Mouse (Mus musculus) heart, postnatal 14 days (tissue): ENCODE results near the gene Wdr27. TPM values are rescaled to one million over a fixed set of nuclear protein-coding genes. Genes with fewer than 3 reads are reported as not detected.
"Not testable (repeated sequence)": the region's sequence is repeated elsewhere in the genome, so short reads cannot be mapped to it uniquely, and the experiment has no call there.

ENCODE experiments used
- DNase-seq, 2 experiments: peaks; one replicate each; pipeline ENCODE4 v3.0.0; 2021 to 2022
- intact Hi-C: fragments of 180-260 bp; cut with DNase I; formaldehyde crosslinking; loops from one replicate; pipeline ENCODE4 v1.15.1; 2025
- total RNA-seq, 2 experiments: library from RNA; stranded (reverse); gene quantifications; 2 replicates each; pipeline ENCODE4 v1.2.3; 2021

Wdr27 gene
- total RNA-seq, 2 experiments from 2014 or later, result 0.73 to 1.7 TPM

DNA sequence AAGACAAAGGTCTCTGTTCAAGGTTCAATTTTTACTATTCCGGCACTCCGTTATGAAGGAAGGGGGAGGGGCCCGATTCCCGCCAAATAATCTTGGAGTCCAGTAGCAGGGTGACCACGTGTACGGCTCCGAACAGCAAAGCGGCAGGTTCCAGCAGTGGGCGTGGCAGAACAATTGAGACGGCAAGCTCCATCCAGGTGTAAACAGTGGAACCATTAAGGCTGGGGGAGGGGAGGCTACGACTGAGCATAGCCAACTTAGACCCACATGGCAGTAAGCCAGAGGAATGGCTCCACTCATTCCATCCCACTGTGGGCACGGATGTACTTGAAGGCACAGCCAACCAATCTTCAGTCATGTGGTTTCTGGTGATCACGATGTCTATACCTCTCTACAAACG lies 7.7 kb downstream of the Wdr27 start:
- intact Hi-C loops, DNase-seq: not testable (repeated sequence)

DNA sequence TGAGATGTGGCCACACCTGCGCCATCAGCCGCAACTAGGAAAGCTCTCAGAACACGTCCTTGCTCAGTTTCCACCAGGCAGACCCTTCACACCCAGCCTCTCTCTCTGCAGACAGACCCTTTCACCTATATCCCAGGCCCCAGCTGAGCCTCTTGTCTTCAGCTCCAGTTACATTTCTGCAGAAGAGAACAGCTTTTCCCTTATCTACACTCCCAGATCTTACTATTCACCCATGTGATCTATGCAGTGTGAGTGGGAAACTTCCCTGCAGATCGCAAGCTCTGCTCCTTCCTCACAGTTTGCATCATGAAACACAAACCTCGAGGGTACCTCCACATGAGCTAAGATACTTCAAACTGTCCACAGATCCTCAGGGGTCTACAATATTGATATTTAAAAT lies 11.5 kb downstream of the Wdr27 start:
- DNase-seq, result no peak
- intact Hi-C loops, result no loop called here

DNA sequence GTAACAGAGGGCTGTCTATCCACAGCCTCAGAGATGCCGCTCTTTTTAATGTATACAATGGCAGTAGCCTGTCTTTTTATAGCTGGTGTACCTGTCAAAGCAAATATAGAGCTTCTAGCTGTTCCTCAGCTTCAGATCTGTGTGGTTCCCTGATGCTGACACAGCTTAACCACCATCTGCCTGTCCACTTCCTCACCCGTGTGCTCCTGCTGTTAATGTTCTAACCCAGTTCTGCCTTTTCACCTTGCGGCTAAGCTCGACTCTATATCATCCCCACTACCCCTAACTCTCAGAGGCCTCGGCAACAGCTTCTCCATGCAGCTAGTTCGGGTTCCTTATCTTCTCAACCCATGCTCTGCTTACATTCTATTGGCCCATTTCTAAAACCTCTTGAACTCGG lies 12.3 kb downstream of the Wdr27 start:
- intact Hi-C loops, result no loop called here
- no peak for DNase-seq

DNA sequence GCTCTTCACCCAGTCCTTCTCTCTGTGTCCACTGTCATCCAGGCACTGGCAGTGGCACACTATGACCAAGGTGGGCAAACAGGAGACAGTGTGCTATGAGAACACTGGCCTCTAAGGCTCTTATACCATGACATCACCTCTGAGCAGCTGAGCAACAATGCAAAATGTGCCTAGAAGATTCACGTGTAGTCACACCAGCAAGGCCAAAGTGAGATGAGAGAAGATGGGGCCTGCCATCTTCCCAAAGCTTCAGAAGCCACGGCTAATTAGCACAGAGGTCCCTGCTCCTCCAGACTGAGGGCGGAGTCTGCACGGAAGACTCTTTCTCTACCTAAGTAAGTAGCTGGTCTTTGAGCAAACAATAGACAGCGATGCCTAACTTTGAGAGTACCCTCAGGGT lies 14.3 kb downstream of the Wdr27 start:
- DNase-seq, result no peak
- intact Hi-C loops, result no loop called here

DNA sequence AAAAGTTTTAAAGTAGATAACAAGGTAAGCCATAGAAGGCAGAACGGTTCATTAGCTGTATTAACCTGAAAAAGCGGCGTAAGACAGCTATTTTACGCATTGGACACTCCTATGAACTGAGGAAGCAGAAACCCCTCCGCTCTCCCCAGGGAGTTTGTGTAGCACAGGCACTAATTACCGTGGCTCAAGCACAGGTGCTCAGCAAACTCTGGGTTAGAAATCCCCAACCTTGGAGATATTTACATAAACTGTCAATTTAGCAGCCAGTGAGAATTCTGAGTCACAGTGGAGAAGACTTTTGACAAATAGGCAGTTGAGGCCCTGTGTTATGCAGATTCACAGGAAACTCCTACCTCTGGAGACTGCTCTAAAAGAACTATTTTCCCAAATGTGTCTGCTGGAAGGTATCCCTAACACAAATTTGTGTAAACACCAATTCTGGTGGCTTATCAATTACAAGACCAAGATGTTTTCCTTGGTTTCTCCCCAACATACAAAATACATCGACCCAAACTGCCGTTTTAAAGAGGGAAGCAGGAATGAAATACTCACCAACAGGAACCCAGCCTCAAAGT lies 15.2 kb downstream of the Wdr27 start:
- no peak for DNase-seq
- intact Hi-C loops, result no loop called here

DNA sequence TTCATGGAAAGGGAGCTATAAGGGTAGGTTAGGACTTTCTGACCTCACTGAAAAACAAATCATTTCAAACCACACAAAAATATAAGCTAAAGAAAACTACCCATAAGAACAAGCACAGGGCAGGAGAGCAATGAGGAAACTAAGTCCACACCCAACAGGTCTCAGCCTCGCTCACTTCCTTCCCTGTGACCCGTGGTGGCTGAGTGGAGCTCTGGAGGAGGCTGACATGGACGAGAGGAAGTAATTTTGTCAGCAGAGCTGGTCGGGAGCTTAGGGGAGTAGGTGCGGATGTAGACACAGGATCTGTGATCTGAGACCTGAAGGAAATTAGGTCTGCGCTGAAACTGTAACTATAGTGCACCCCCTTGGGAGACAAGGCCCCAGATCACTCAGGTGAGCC lies 21.4 kb downstream of the Wdr27 start:
- intact Hi-C loops, result no loop called here
- no peak for DNase-seq

DNA sequence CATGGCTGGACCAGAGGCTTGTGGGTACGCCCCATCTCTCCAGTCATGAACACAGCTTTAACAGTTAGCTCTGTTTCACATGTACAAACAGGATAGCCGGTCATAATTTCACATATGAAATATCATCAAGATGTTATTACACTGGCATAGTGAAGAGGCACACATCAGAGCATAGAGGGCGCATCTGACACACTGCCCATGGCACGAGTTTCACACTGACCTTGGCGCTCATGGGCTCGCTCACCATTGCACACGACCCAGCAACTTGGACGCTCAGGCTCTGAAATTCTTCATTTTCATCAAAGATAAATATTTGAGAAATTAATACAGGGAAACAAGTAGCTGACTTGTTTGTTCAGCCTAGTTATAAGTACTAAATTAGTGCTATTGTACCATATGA lies 25.1 kb downstream of the Wdr27 start:
- intact Hi-C loops, result no loop called here
- DNase-seq, result no peak

DNA sequence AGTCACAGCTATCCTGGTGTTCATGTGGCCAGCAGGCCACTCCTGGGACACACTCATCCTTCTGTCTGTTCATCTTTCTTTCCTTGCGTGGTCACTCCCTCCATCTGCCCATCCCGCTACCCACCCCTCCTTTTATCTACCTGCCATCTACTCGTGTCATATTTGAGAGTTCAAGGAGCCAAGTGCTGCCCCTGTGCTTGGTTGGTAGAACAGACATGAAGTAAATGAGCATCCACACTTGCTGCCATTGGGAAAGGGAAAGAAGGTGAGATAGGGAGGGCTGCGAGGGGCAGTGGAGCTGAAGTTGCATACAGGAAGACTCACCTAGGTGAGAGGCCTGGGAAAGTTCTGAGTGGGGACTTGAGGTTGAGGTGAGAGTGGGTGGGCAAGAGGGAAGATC lies 28.6 kb downstream of the Wdr27 start:
- DNase-seq, result no peak
- intact Hi-C loops, result no loop called here

DNA sequence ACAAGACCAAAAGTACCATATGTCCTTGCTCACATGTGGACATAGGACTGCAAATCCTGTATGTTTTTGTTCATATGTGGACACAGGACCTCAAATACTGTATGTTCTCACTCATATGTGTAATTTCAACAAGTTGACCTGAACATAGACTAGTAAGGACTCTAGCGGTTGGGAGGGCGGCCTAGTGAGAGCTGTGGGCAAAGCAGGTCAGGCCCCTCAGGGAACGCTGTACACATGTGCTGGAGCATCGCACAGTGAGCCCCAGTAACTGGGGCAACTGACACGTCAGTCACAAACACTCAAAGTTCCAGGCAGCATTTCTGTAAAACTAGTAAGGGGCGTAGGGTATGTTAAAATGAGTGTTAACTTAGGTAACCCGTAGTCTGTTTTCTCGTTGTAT lies 30.0 kb downstream of the Wdr27 start:
- intact Hi-C loops, result no loop called here
- no peak for DNase-seq

DNA sequence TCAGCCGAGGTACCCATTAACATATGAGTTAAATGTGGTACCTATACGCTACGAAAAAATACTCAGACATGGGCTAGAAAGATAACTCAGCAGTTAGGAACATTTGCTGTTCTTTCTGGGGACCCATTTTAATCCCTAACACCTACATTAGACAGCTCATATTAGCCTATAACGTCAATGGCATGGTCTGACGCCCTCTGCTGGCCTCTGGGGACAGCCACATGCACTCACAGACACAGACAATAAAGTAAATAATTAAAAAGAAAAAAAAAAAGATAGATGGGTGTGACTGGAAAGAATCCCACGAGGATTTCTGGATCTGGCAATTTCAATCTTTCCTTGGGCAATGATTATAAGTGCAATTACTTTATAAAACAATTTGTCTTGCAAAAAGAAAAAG lies 30.5 kb downstream of the Wdr27 start:
- intact Hi-C loops, result no loop called here
- DNase-seq, result no peak

DNA sequence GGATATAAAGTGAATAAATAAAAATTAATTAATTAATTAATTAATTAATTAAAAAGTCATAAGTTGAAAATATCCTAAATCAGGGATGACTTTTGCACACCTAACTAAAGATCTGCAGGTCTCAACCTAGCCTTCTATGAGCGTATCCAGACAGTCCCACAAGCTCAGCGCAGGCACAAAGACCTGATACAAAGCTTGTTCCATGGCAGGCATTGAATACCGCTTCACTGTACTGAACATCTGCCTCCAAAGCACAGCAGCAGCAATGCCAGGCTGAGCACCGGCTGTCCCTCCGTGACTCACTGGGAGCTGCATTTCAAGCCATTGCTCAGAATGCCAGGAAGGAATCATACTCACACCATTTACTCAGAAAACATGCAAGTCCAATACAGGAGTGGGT lies 32.2 kb downstream of the Wdr27 start:
- intact Hi-C loops, result no loop called here
- no peak for DNase-seq

DNA sequence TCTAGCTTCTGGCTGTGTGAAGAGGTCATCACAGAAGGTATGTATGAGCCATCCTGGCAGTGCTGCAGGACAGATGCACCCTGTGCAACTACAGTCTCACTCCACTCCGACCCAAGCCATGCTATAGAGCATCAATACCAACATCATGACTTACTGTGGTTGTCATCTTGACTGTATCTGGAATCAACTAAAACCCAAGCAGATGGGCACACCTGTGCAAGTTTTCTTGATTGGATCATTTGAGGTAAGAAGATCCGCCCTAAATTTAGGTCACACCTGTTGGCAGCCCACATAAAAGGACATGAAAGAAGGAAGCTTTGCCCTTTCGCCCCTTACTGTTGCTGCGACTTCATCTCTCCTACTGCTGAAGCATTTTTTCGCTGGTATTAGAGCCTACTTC lies 33.6 kb downstream of the Wdr27 start:
- intact Hi-C loops, result loop anchor here (5.0 kb wide), 2 partner anchors 622 to 677 kb away; no protein-coding TSS in a partner anchor
- no peak for DNase-seq

DNA sequence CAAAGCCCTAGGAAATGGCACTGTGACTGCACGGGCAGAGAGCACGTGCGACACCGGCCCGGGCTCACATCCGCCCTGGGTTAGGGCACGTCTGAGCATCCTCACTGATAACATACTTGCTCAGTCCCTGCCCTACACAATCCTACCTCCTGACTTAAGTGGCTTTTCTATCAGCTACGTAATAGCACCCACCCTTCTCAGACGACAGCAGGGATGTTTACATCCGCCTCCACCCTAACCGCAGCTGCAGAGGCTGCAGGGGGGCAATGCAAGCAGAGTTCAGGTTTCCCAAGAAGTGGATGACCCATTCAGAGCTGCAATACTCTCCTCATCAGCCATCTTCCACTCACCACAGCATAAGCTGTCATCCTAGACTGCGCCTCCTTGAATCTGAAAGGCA lies 35.8 kb downstream of the Wdr27 start:
- DNase-seq, result no peak
- intact Hi-C loops, result loop anchor here (5.0 kb wide), 2 partner anchors 620 to 675 kb away; no protein-coding TSS in a partner anchor

DNA sequence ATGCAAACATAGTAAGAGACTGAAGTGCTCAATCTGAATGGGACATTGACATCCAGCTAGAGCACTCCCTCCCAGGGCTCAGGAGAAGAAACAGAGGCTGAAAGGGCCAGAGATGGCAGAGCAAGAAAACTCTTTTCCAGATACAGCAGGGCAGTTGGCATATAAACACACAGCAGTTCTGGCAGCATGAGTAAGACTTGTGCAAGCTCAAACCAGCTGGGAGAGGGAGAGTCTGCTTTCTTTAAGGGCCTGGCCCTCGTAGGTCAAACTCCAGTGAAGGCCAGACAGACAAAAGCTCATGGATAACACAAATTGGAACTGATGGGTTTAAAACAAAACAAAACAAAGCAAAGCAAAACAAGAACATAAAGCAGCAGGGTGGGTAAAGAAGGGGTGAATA lies 36.3 kb downstream of the Wdr27 start:
- intact Hi-C loops, result loop anchor here (5.0 kb wide), 2 partner anchors 619 to 674 kb away; no protein-coding TSS in a partner anchor
- DNase-seq, result no peak

DNA sequence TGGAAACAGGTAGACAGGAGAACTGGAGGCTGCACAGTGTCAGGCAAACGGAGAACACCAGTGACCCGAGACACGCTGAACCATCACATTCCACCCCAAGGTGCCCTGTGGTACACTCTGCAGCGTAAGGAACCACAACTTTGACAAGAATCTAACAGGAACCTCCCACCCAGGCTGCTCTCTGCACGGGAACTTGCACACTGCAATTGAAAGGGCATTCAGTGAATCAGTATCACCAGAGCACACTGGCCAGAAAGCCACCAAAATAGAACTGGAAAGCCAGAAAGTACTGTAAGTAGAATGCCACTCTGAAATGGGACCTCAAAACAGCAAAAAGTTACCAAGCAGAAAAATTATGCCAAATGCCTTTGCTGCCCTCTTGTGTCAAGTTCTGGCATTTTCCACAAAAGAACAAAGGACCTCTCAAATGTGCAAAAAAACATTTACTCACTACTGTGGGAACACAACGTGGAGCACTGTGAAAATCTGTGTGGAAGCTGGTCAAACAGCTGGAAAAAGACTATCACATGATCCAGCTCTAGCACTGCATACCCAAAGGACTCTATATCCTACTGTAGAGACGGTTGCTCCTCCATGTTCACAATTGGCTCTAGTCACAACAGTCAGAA lies 38.2 kb downstream of the Wdr27 start:
- intact Hi-C loops, result loop anchor here (1.0 to 5.0 kb wide), 4 partner anchors 359 to 672 kb away; no protein-coding TSS in a partner anchor
- DNase-seq, result peak; percentile 66 to 84

DNA sequence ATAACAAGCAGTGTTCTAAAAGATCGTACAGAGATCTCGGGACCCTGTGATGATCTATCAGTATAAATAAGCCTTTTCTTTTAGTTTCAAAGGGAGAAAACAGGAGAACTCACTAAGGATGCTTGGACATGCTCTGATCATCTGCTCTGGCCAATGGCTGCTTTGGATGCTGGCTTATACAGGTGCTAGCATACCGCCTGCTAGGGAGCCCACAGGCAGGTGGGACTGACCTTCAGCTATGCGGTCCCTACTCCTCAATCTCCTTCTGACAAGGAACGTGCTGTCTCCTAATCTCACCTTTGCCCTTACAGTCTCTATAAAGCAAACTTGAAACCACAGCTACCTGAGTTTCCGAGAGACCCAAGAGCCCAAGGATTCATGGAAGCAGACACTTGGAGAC lies 38.8 kb downstream of the Wdr27 start:
- no peak for DNase-seq
- intact Hi-C loops, result loop anchor here (1.0 kb wide), 1 partner anchor 359 kb away; no protein-coding TSS in a partner anchor

DNA sequence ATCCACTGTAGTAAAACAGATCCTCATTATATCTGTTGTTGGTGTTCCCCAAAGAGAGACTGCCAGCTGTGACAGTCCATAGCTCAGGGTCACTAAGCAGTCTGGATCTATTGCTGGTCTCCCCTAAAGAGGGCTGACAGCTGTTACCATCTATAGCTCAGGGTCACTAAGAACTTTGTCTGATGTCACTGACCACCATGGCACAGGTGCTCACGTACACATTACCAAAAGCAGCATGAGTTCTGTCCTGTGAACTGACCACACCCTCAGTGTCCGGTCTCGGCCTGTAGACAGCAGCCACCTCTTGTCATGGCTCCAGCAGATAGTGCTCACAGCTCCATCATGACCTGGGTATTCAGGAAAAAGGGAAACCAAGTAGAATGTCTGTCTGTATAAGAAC lies 39.7 kb downstream of the Wdr27 start:
- intact Hi-C loops, result no loop called here
- DNase-seq, result no peak

DNA sequence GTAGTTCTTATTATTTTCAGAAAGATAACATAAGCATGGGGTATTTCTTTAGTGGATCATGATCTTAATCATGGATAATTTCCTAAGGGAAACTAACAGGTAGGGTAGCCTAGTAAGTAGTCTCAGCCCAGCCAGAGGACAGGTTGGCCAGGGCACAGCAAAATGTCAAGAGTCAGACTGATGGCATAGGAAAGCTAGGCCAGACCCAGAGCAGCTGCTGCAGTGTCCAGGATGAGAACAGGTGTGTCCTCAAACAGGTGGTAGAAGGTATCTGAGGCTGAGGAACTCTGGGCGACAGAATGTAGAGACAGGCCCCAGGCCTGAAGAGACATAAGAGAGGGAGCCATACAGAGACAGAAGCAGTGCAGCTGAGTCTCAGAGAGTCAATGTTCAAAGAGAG lies 44.0 kb downstream of the Wdr27 start:
- no peak for DNase-seq
- intact Hi-C loops, result no loop called here

DNA sequence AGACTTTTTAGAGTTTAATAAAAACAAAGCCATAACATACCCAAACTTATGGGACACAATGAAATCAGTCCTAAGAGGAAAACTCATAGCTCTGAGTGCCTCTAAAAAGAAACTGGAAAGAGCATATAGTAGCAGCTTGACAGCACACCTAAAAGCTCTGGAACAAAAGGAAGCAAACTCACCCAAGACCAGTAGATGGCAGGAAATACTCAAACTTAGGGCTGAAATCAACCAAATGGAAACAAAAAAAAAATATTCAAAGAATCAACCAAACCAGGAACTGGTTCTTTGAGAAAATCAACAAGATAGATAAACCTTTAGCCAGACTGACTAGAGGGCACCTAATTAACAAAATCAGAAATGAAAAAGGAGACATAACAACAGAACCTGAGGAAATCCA lies 47.9 kb downstream of the Wdr27 start:
- DNase-seq, intact Hi-C loops: not testable (repeated sequence)

DNA sequence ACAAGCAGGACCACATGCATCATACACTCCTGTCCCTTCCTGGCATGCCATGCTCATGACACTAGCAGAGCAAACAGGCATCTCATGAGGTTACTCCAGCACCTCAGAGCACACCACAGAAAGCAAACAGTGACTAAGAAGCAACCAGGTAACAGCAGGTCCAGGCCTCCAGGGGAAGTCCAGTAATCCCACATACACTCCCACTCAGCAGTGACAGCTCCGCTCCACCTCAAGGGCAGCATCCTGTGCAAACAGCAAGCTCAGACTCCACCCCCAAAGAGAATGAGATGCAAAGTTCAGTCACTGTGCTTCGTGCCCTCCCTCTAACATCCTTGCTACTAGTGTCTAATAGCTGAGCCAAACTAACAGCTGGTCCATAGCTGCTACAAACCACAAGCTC lies 56.0 kb downstream of the Wdr27 start:
- no peak for DNase-seq
- intact Hi-C loops, result no loop called here

DNA sequence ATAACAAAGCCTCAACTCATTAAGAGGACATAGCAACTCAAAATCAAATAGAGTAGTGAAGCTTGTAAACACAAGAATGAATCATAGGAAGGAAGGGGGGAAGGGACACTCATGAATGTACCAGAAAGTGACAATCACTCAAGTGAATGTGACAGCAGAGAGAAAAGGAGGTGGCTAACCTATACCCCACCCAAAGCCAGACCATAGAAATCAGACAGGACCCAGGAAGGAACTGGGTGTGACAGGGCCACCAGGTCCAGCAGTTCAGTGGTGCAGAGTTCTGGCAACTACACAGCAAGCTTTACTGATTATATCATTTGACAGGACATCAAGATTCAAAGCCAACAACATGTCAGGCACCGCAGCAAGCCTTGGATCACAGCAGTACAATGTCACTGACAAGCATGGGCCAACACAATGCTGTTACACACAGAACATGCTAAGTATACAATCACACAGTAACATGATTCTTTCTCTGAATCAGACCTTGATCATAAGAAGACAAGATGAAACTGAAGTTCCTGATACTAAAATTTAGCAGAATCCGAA lies 68.2 kb downstream of the Wdr27 start:
- intact Hi-C loops, result no loop called here
- no peak for DNase-seq

DNA sequence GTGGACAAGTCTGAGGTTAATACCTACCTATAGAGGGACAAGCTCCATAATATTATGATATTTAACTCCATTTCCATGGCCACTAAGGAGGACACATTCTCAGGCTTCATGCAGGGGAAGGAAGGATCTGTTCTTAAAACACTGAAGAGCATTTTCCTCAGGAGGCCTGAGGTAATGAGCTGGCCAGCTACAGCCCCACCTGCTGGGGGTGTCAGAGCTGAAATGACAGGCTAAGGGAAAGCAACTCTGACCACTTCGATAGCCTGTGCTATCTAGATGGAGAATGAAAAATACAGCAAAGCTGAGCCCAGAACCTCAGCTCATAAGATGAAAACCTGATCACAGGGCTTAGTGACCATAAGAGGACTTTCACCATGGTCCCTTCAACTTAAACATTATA lies 82.7 kb downstream of the Wdr27 start:
- DNase-seq, result no peak

More for the DNA sequence above, 82.7 kb downstream of the Wdr27 start:
- intact Hi-C loops, result no loop called here
